Mouse (Mus musculus) A20 (cell line): Measurements from ENCODE around the gene Dcst1.

Experiments used
- DNase-seq: peaks from one replicate; pipeline ENCODE4 v3.0.0-alpha.2; 2011; ENCODE audit warnings: low read depth, low spot score

Gene Dcst1

GRCm38 (mm10) chr3:89336529-89336928 is 28.5 kb downstream of the Dcst1 start:
- no peak for DNase-seq

GRCm38 (mm10) chr3:89333053-89333452 is 32.0 kb downstream of the Dcst1 start:
- no peak for DNase-seq

- DNase-seq, result no peak
Observed at GRCm38 (mm10) chr3:89332476-89332875, 32.6 kb downstream of the Dcst1 start.

GRCm38 (mm10) chr3:89332013-89332412 is 33.0 kb downstream of the Dcst1 start:
- DNase-seq, result no peak

- no peak for DNase-seq
Observed at GRCm38 (mm10) chr3:89331561-89331960, 33.5 kb downstream of the Dcst1 start.

GRCm38 (mm10) chr3:89330948-89331347 is 34.1 kb downstream of the Dcst1 start:
- no peak for DNase-seq

- DNase-seq, result no peak
Observed at GRCm38 (mm10) chr3:89330346-89330745, 34.7 kb downstream of the Dcst1 start.

GRCm38 (mm10) chr3:89328623-89329022 is 36.4 kb downstream of the Dcst1 start:
- DNase-seq, result no peak

GRCm38 (mm10) chr3:89327371-89327870 is 37.6 kb downstream of the Dcst1 start:
- DNase-seq, result no peak

GRCm38 (mm10) chr3:89325882-89326281 is 39.2 kb downstream of the Dcst1 start:
- no peak for DNase-seq

GRCm38 (mm10) chr3:89322514-89323165 is 42.4 kb downstream of the Dcst1 start, which contains the start of gene Efna3:
TSS of gene Efna3 (minus strand) at chr3:89322965.
- DNase-seq, result peak; percentile 61

- DNase-seq, result no peak
Observed at GRCm38 (mm10) chr3:89322131-89322500, 42.9 kb downstream of the Dcst1 start.

- peak; percentile 23 for DNase-seq
Observed at GRCm38 (mm10) chr3:89321183-89322130, 43.6 kb downstream of the Dcst1 start.

GRCm38 (mm10) chr3:89320581-89321182 is 44.4 kb downstream of the Dcst1 start:
- no peak for DNase-seq

GRCm38 (mm10) chr3:89319591-89320350 is 45.3 kb downstream of the Dcst1 start:
- DNase-seq, result no peak

GRCm38 (mm10) chr3:89318971-89319590 is 46.0 kb downstream of the Dcst1 start:
- DNase-seq, result no peak

- DNase-seq, result no peak
Observed at GRCm38 (mm10) chr3:89318316-89318715, 46.7 kb downstream of the Dcst1 start.

GRCm38 (mm10) chr3:89317246-89317645 is 47.8 kb downstream of the Dcst1 start:
- no peak for DNase-seq

GRCm38 (mm10) chr3:89316833-89317232 is 48.2 kb downstream of the Dcst1 start:
- DNase-seq, result peak; percentile 72

GRCm38 (mm10) chr3:89315930-89316831 is 48.9 kb downstream of the Dcst1 start:
- no peak for DNase-seq
